ENCODE assay signal across 14 mouse cellular contexts in genomic region chr16:37511489-37511888, GRCm38 (mm10).
"Had no signal": no experiment of that assay in that cellular context is flagged by ENCODE, and none has a peak within 500 bp of the region (broad histone marks: within the 10 kb centered on the region; RNA-seq: fewer than 3 reads in every experiment).

No protein-coding gene starts in this region.

- H3K9me3 ChIP-seq: neural tube, embryonic 12.5 days; neural tube, embryonic 13.5 days; neural tube, embryonic 15.5 days; stomach, embryonic 15.5 days had no signal

- H3K4me3 ChIP-seq: neural tube, embryonic 12.5 days; neural tube, embryonic 13.5 days; neural tube, embryonic 15.5 days; stomach, embryonic 15.5 days had no signal

- H3K27me3 ChIP-seq: neural tube, embryonic 12.5 days; neural tube, embryonic 13.5 days; neural tube, embryonic 15.5 days; stomach, embryonic 15.5 days had no signal

- H3K9ac ChIP-seq: neural tube, embryonic 12.5 days; neural tube, embryonic 13.5 days; neural tube, embryonic 15.5 days; stomach, embryonic 15.5 days had no signal

- H3K4me1 ChIP-seq: neural tube, embryonic 12.5 days; neural tube, embryonic 13.5 days; neural tube, embryonic 15.5 days; stomach, embryonic 15.5 days had no signal

- DNase-seq: right cerebral cortex, adult 18-20 months; right cerebral cortex, postnatal 14 days; right cerebral cortex, postnatal 25 days; right cerebral cortex, postnatal 4 days; spleen, adult 18-20 months; thymus, adult 18-20 months; thymus, adult 2 months; thymus, postnatal 14 days; thymus, postnatal 36 days; thymus, postnatal 4 days had no signal

- H3K4me2 ChIP-seq: neural tube, embryonic 12.5 days; neural tube, embryonic 13.5 days; neural tube, embryonic 15.5 days; stomach, embryonic 15.5 days had no signal

- H3K27ac ChIP-seq: neural tube, embryonic 12.5 days; neural tube, embryonic 13.5 days; neural tube, embryonic 15.5 days; stomach, embryonic 15.5 days had no signal
